Mouse (Mus musculus): ENCODE data around the gene H2-Eb1.

H2-Eb1 gene

GRCm38 (mm10) chr17:34316697-34317096 is 11.0 kb downstream of the H2-Eb1 start:
- DNase-seq (ENCODE audit: low read depth) = no peak

GRCm38 (mm10) chr17:34317275-34317674 is 11.6 kb downstream of the H2-Eb1 start:
- DNase-seq (ENCODE audit: low read depth) = no peak

- DNase-seq (ENCODE audit: low read depth) = no peak
These were observed 19.8 kb downstream of the H2-Eb1 start, which contains the start of gene H2-Eb2 for GRCm38 (mm10) chr17:34325436-34325835. H2-Eb2 (plus strand) TSS chr17:34325665.

- no peak for DNase-seq (ENCODE audit: low read depth)
These were observed 20.7 kb downstream of the H2-Eb1 start for GRCm38 (mm10) chr17:34326373-34326772.

GRCm38 (mm10) chr17:34329807-34330206 is 24.1 kb downstream of the H2-Eb1 start:
- DNase-seq (ENCODE audit: low read depth) = no peak

GRCm38 (mm10) chr17:34331200-34331599 is 25.5 kb downstream of the H2-Eb1 start:
- no peak for DNase-seq (ENCODE audit: low read depth)

- no peak for DNase-seq (ENCODE audit: low read depth)
These were observed 35.1 kb downstream of the H2-Eb1 start for GRCm38 (mm10) chr17:34340619-34341402.

GRCm38 (mm10) chr17:34344882-34345281 is 39.2 kb downstream of the H2-Eb1 start:
- DNase-seq (ENCODE audit: low read depth) = no peak

- DNase-seq (ENCODE audit: low read depth) = no peak
These were observed 39.8 kb downstream of the H2-Eb1 start for GRCm38 (mm10) chr17:34345486-34345885.

GRCm38 (mm10) chr17:34346041-34346440 is 40.4 kb downstream of the H2-Eb1 start:
- DNase-seq (ENCODE audit: low read depth) = no peak

GRCm38 (mm10) chr17:34347606-34348308 is 42.1 kb downstream of the H2-Eb1 start:
- peak; percentile 11 for DNase-seq (ENCODE audit: low read depth)

GRCm38 (mm10) chr17:34349429-34349828 is 43.8 kb downstream of the H2-Eb1 start:
- DNase-seq (ENCODE audit: low read depth) = peak; percentile 50

GRCm38 (mm10) chr17:34354539-34354938 is 48.9 kb downstream of the H2-Eb1 start, which contains the start of gene Btnl2:
Btnl2 (plus strand) TSS chr17:34354822.
- DNase-seq (ENCODE audit: low read depth) = no peak

- no peak for DNase-seq (ENCODE audit: low read depth)
These were observed 49.3 kb downstream of the H2-Eb1 start for GRCm38 (mm10) chr17:34354940-34355339.

- no peak for DNase-seq (ENCODE audit: low read depth)
These were observed 57.4 kb downstream of the H2-Eb1 start for GRCm38 (mm10) chr17:34362954-34363546.

GRCm38 (mm10) chr17:34363676-34364310 is 58.1 kb downstream of the H2-Eb1 start:
- DNase-seq (ENCODE audit: low read depth) = no peak

- no peak for DNase-seq (ENCODE audit: low read depth)
These were observed 59.4 kb downstream of the H2-Eb1 start for GRCm38 (mm10) chr17:34365031-34365430.
